Mouse (Mus musculus): ENCODE results near the gene Tmem139. TPM values are rescaled to one million over a fixed set of nuclear protein-coding genes. Genes with fewer than 3 reads are reported as not detected.

The Tmem139 gene
- polyA plus RNA-seq, 1 experiment: 28.3 TPM

GRCm38 (mm10) chr6:42257303-42257863, 4.4 kb upstream of the Tmem139 start:
- H3K4me1 ChIP-seq (ENCODE audit: control insufficient read depth, insufficient read depth, low read length): peaks cover 2% of the 10 kb centered on the region; the same call in 1 of the 2 replicates
- H3K36me3 ChIP-seq (ENCODE audit: control insufficient read depth, insufficient read depth, low read length): no peaks in the 10 kb centered on the region
- H3K27ac ChIP-seq (ENCODE audit: insufficient read depth, low read depth, low read length): no peak overlapping the region
- WGBS: 17% methylated on average over 11 of the region's 11 CpGs
- peak; percentile 78 for DNase-seq
- H3K4me3 ChIP-seq (ENCODE audit: insufficient read depth, low read depth, low read length): no peak overlapping the region
- no peaks in the 10 kb centered on the region for H3K27me3 ChIP-seq (replicated peaks; ENCODE audit: control insufficient read depth, insufficient read depth, low read length)
- peak; percentile 87 for TF ChIP-seq CTCF (conservative IDR thresholded peaks at IDR 0.05; ENCODE audit: insufficient read depth, insufficient read length, low read depth, low read length)
- TF ChIP-seq POLR2A (IDR thresholded peaks at IDR 0.05; ENCODE audit: low read depth, low read length): no peak

- 54% methylated on average over 6 of the region's 6 CpGs for WGBS
- TF ChIP-seq CTCF (conservative IDR thresholded peaks at IDR 0.05; ENCODE audit: insufficient read depth, insufficient read length, low read depth, low read length): no peak
- no peak for TF ChIP-seq POLR2A (IDR thresholded peaks at IDR 0.05; ENCODE audit: low read depth, low read length)
Measured at GRCm38 (mm10) chr6:42260430-42260829, 1.3 kb upstream of the Tmem139 start.

GRCm38 (mm10) chr6:42264626-42265312, 3.0 kb downstream of the Tmem139 start, which contains the start of gene Casp2:
TSS of gene Casp2 (plus strand) at chr6:42264985.
- H3K4me3 ChIP-seq (ENCODE audit: insufficient read depth, low read depth, low read length): peak within 1 kb of the TSS; percentile 70
- TF ChIP-seq POLR2A (IDR thresholded peaks at IDR 0.05; ENCODE audit: low read depth, low read length): peak; percentile 21
- TF ChIP-seq CTCF (conservative IDR thresholded peaks at IDR 0.05; ENCODE audit: insufficient read depth, insufficient read length, low read depth, low read length): peak; percentile 96
- peaks cover 5% of the 10 kb centered on the region; the same call in 1 of the 2 replicates for H3K36me3 ChIP-seq (ENCODE audit: control insufficient read depth, insufficient read depth, low read length)
- no peaks in the 10 kb centered on the region for H3K27me3 ChIP-seq (replicated peaks; ENCODE audit: control insufficient read depth, insufficient read depth, low read length)
- WGBS: under 1% methylated on average over 49 of the region's 51 CpGs
- peak; percentile 99 for DNase-seq
- peak within 1 kb of the TSS; percentile 63 for H3K27ac ChIP-seq (ENCODE audit: insufficient read depth, low read depth, low read length)
- H3K4me1 ChIP-seq (ENCODE audit: control insufficient read depth, insufficient read depth, low read length): peaks cover 2% of the 10 kb centered on the region; the same call in 1 of the 2 replicates

More at GRCm38 (mm10) chr6:42260430-42260829, 1.3 kb upstream of the Tmem139 start:
- no peak overlapping the region for H3K4me3 ChIP-seq (ENCODE audit: insufficient read depth, low read depth, low read length)
- H3K27ac ChIP-seq (ENCODE audit: insufficient read depth, low read depth, low read length): no peak overlapping the region
- H3K36me3 ChIP-seq (ENCODE audit: control insufficient read depth, insufficient read depth, low read length): no peaks in the 10 kb centered on the region
- no peaks in the 10 kb centered on the region for H3K27me3 ChIP-seq (replicated peaks; ENCODE audit: control insufficient read depth, insufficient read depth, low read length)
- peaks cover 2% of the 10 kb centered on the region; the same call in 1 of the 2 replicates for H3K4me1 ChIP-seq (ENCODE audit: control insufficient read depth, insufficient read depth, low read length)
- no peak for DNase-seq

GRCm38 (mm10) chr6:42265391-42266330, 3.9 kb downstream of the Tmem139 start:
- peaks cover 8% of the 10 kb centered on the region for H3K36me3 ChIP-seq (ENCODE audit: control insufficient read depth, insufficient read depth, low read length)
- H3K4me1 ChIP-seq (ENCODE audit: control insufficient read depth, insufficient read depth, low read length): peaks cover 2% of the 10 kb centered on the region; the same call in 1 of the 2 replicates
- no peak for TF ChIP-seq CTCF (conservative IDR thresholded peaks at IDR 0.05; ENCODE audit: insufficient read depth, insufficient read length, low read depth, low read length)
- H3K4me3 ChIP-seq (ENCODE audit: insufficient read depth, low read depth, low read length): peak overlapping the region; percentile 70
- DNase-seq: peak; percentile 19
- WGBS: under 1% methylated on average over 21 of the region's 21 CpGs
- H3K27ac ChIP-seq (ENCODE audit: insufficient read depth, low read depth, low read length): peak overlapping the region; percentile 63
- no peaks in the 10 kb centered on the region for H3K27me3 ChIP-seq (replicated peaks; ENCODE audit: control insufficient read depth, insufficient read depth, low read length)

GRCm38 (mm10) chr6:42270817-42271216, 9.0 kb downstream of the Tmem139 start:
- Histone ChIP-seq H3K36me3 (ENCODE audit: control insufficient read depth, insufficient read depth, low read length) (peaks cover 19% of the 10 kb centered on the region), H3K4me3 (ENCODE audit: insufficient read depth, low read depth, low read length) (no peak overlapping the region), H3K4me1 (ENCODE audit: control insufficient read depth, insufficient read depth, low read length) (no peaks in the 10 kb centered on the region), H3K27me3 (replicated peaks; ENCODE audit: control insufficient read depth, insufficient read depth, low read length) (no peaks in the 10 kb centered on the region), H3K27ac (ENCODE audit: insufficient read depth, low read depth, low read length) (no peak overlapping the region)
- TF ChIP-seq POLR2A (IDR thresholded peaks at IDR 0.05; ENCODE audit: low read depth, low read length) (no peak), CTCF (conservative IDR thresholded peaks at IDR 0.05; ENCODE audit: insufficient read depth, insufficient read length, low read depth, low read length) (no peak)
- DNase-seq: no peak

GRCm38 (mm10) chr6:42276151-42276550, 14.4 kb downstream of the Tmem139 start:
- peaks cover 19% of the 10 kb centered on the region for H3K36me3 ChIP-seq (ENCODE audit: control insufficient read depth, insufficient read depth, low read length)
- no peak for TF ChIP-seq CTCF (conservative IDR thresholded peaks at IDR 0.05; ENCODE audit: insufficient read depth, insufficient read length, low read depth, low read length)
- no peak for TF ChIP-seq POLR2A (IDR thresholded peaks at IDR 0.05; ENCODE audit: low read depth, low read length)
- no peak overlapping the region for H3K27ac ChIP-seq (ENCODE audit: insufficient read depth, low read depth, low read length)
- 28% methylated on average over 2 of the region's 2 CpGs for WGBS
- no peak overlapping the region for H3K4me3 ChIP-seq (ENCODE audit: insufficient read depth, low read depth, low read length)
- H3K27me3 ChIP-seq (replicated peaks; ENCODE audit: control insufficient read depth, insufficient read depth, low read length): no peaks in the 10 kb centered on the region
- DNase-seq: no peak
- 0 out of 2 replicates have a peak, but pooled peaks cover 3% of the 10 kb centered on the region for H3K4me1 ChIP-seq (ENCODE audit: control insufficient read depth, insufficient read depth, low read length)
